Mouse (Mus musculus): ENCODE measurements around the gene Gsx2. TPM values are rescaled to one million over a fixed set of nuclear protein-coding genes. Genes with fewer than 3 reads are reported as not detected.

Gsx2 gene
- polyA plus RNA-seq, 1 experiment, result not detected

- H3K9me3 ChIP-seq, result peaks cover 32% of the 10 kb centered on the region
- TF ChIP-seq FLI1 (IDR thresholded peaks at IDR 0.05; ENCODE audit: low read length) (no peak), GATA1 (IDR thresholded peaks at IDR 0.05; ENCODE audit: borderline replicate concordance, low read length) (no peak)
- peaks cover 15% of the 10 kb centered on the region for H3K4me1 ChIP-seq
- H3K27me3 ChIP-seq (replicated peaks), result peaks cover 46% of the 10 kb centered on the region
- no peaks in the 10 kb centered on the region for H3K36me3 ChIP-seq (replicated peaks; ENCODE audit: low read length)
- H3K4me3 ChIP-seq (replicated peaks), result no peak overlapping the region
These were observed 12.2 kb upstream of the Gsx2 start for GRCm38 (mm10) chr5:75063177-75063576.

GRCm38 (mm10) chr5:75066715-75067114 is 8.7 kb upstream of the Gsx2 start:
- Histone ChIP-seq H3K36me3 (replicated peaks; ENCODE audit: low read length) (no peaks in the 10 kb centered on the region), H3K4me3 (replicated peaks) (peak overlapping the region; percentile 91), H3K9me3 (peaks cover 39% of the 10 kb centered on the region), H3K4me1 (peaks cover 28% of the 10 kb centered on the region), H3K27me3 (replicated peaks) (peaks cover 73% of the 10 kb centered on the region)
- TF ChIP-seq FLI1 (IDR thresholded peaks at IDR 0.05; ENCODE audit: low read length) (no peak), GATA1 (IDR thresholded peaks at IDR 0.05; ENCODE audit: borderline replicate concordance, low read length) (no peak)

- Histone ChIP-seq H3K27me3 (replicated peaks) (peaks cover 78% of the 10 kb centered on the region), H3K4me1 (peaks cover 28% of the 10 kb centered on the region), H3K36me3 (replicated peaks; ENCODE audit: low read length) (no peaks in the 10 kb centered on the region), H3K4me3 (replicated peaks) (peak overlapping the region; percentile 91), H3K9me3 (peaks cover 39% of the 10 kb centered on the region)
- TF ChIP-seq GATA1 (IDR thresholded peaks at IDR 0.05; ENCODE audit: borderline replicate concordance, low read length), result no peak
- no peak for TF ChIP-seq FLI1 (IDR thresholded peaks at IDR 0.05; ENCODE audit: low read length)
These were observed 8.2 kb upstream of the Gsx2 start for GRCm38 (mm10) chr5:75067125-75067756.

GRCm38 (mm10) chr5:75070132-75070531 is 5.3 kb upstream of the Gsx2 start:
- peak overlapping the region; percentile 71 for H3K4me3 ChIP-seq (replicated peaks)
- TF ChIP-seq GATA1 (IDR thresholded peaks at IDR 0.05; ENCODE audit: borderline replicate concordance, low read length) (no peak), FLI1 (IDR thresholded peaks at IDR 0.05; ENCODE audit: low read length) (no peak)
- H3K9me3 ChIP-seq, result peaks cover 19% of the 10 kb centered on the region
- H3K4me1 ChIP-seq, result peaks cover 28% of the 10 kb centered on the region
- H3K36me3 ChIP-seq (replicated peaks; ENCODE audit: low read length), result no peaks in the 10 kb centered on the region
- H3K27me3 ChIP-seq (replicated peaks), result peaks cover 95% of the 10 kb centered on the region

GRCm38 (mm10) chr5:75070656-75071375 is 4.6 kb upstream of the Gsx2 start:
- TF ChIP-seq FLI1 (IDR thresholded peaks at IDR 0.05; ENCODE audit: low read length) (no peak), GATA1 (IDR thresholded peaks at IDR 0.05; ENCODE audit: borderline replicate concordance, low read length) (no peak)
- Histone ChIP-seq H3K4me3 (replicated peaks) (peak overlapping the region; percentile 72), H3K9me3 (peaks cover 14% of the 10 kb centered on the region), H3K4me1 (peaks cover 31% of the 10 kb centered on the region), H3K27me3 (replicated peaks) (peaks cover 97% of the 10 kb centered on the region), H3K36me3 (replicated peaks; ENCODE audit: low read length) (no peaks in the 10 kb centered on the region)

GRCm38 (mm10) chr5:75071951-75072350 is 3.5 kb upstream of the Gsx2 start:
- no peaks in the 10 kb centered on the region for H3K36me3 ChIP-seq (replicated peaks; ENCODE audit: low read length)
- no peak overlapping the region for H3K4me3 ChIP-seq (replicated peaks)
- peaks cover 99% of the 10 kb centered on the region for H3K27me3 ChIP-seq (replicated peaks)
- peaks cover 14% of the 10 kb centered on the region for H3K9me3 ChIP-seq
- no peak for TF ChIP-seq FLI1 (IDR thresholded peaks at IDR 0.05; ENCODE audit: low read length)
- no peak for TF ChIP-seq GATA1 (IDR thresholded peaks at IDR 0.05; ENCODE audit: borderline replicate concordance, low read length)
- H3K4me1 ChIP-seq, result peaks cover 27% of the 10 kb centered on the region

- TF ChIP-seq FLI1 (IDR thresholded peaks at IDR 0.05; ENCODE audit: low read length) (no peak), GATA1 (IDR thresholded peaks at IDR 0.05; ENCODE audit: borderline replicate concordance, low read length) (no peak)
- H3K27me3 ChIP-seq (replicated peaks), result peaks cover 98% of the 10 kb centered on the region
- H3K9me3 ChIP-seq, result peaks cover 9% of the 10 kb centered on the region
These were observed 2.9 kb upstream of the Gsx2 start for GRCm38 (mm10) chr5:75072532-75072931.

GRCm38 (mm10) chr5:75073167-75073566 is 2.2 kb upstream of the Gsx2 start:
- H3K9me3 ChIP-seq, result peaks cover 6% of the 10 kb centered on the region
- H3K4me3 ChIP-seq (replicated peaks), result no peak overlapping the region
- no peaks in the 10 kb centered on the region for H3K36me3 ChIP-seq (replicated peaks; ENCODE audit: low read length)
- no peak for TF ChIP-seq GATA1 (IDR thresholded peaks at IDR 0.05; ENCODE audit: borderline replicate concordance, low read length)
- no peak for TF ChIP-seq FLI1 (IDR thresholded peaks at IDR 0.05; ENCODE audit: low read length)
- H3K27me3 ChIP-seq (replicated peaks), result peaks cover 97% of the 10 kb centered on the region
- H3K4me1 ChIP-seq, result peaks cover 21% of the 10 kb centered on the region

More at GRCm38 (mm10) chr5:75072532-75072931, 2.9 kb upstream of the Gsx2 start:
- H3K36me3 ChIP-seq (replicated peaks; ENCODE audit: low read length), result no peaks in the 10 kb centered on the region
- H3K4me1 ChIP-seq, result peaks cover 23% of the 10 kb centered on the region
- H3K4me3 ChIP-seq (replicated peaks), result no peak overlapping the region

GRCm38 (mm10) chr5:75073684-75074083 is 1.7 kb upstream of the Gsx2 start:
- H3K4me3 ChIP-seq (replicated peaks), result no peak overlapping the region
- no peaks in the 10 kb centered on the region for H3K36me3 ChIP-seq (replicated peaks; ENCODE audit: low read length)
- H3K27me3 ChIP-seq (replicated peaks), result peaks cover 97% of the 10 kb centered on the region
- TF ChIP-seq GATA1 (IDR thresholded peaks at IDR 0.05; ENCODE audit: borderline replicate concordance, low read length) (no peak), FLI1 (IDR thresholded peaks at IDR 0.05; ENCODE audit: low read length) (no peak)
- H3K4me1 ChIP-seq, result peaks cover 21% of the 10 kb centered on the region
- peaks cover 1% of the 10 kb centered on the region for H3K9me3 ChIP-seq

- H3K4me1 ChIP-seq, result peaks cover 21% of the 10 kb centered on the region
- H3K36me3 ChIP-seq (replicated peaks; ENCODE audit: low read length), result no peaks in the 10 kb centered on the region
- H3K9me3 ChIP-seq, result no peaks in the 10 kb centered on the region
- H3K4me3 ChIP-seq (replicated peaks), result no peak overlapping the region
- no peak for TF ChIP-seq GATA1 (IDR thresholded peaks at IDR 0.05; ENCODE audit: borderline replicate concordance, low read length)
- TF ChIP-seq FLI1 (IDR thresholded peaks at IDR 0.05; ENCODE audit: low read length), result no peak
- H3K27me3 ChIP-seq (replicated peaks), result peaks cover 97% of the 10 kb centered on the region
These were observed 1.3 kb upstream of the Gsx2 start for GRCm38 (mm10) chr5:75074132-75074531.

Data from megakaryocyte, embryonic 14.5 days (primary cell).